Mouse (Mus musculus) small intestine, adult 2 months (tissue): ENCODE data around the gene Ugt1a6b. TPM values are rescaled to one million over a fixed set of nuclear protein-coding genes. Genes with fewer than 3 reads are reported as not detected.
"Not testable (repeated sequence)": the region's sequence is repeated elsewhere in the genome, so short reads cannot be mapped to it uniquely, and the experiment has no call there.

ENCODE experiments used
- H3K27ac ChIP-seq: fragments of 200-500 bp; 2 replicates; pipeline ENCODE4 v1.5.1; 2012; ENCODE audit warnings: low read depth, low read length, control low read depth, inconsistent platforms; ENCODE audit not compliant: insufficient read depth
- H3K27me3 ChIP-seq: fragments of 200-500 bp; 2 replicates; pipeline ENCODE4 v1.6.1; 2012; ENCODE audit warnings: mild to moderate bottlenecking, moderate library complexity, low read length, inconsistent platforms; ENCODE audit not compliant: control insufficient read depth, insufficient read depth
- H3K36me3 ChIP-seq: fragments of 200-500 bp; 2 replicates; pipeline ENCODE4 v1.6.1; 2012; ENCODE audit warnings: mild to moderate bottlenecking, low read length, control low read depth, inconsistent platforms; ENCODE audit not compliant: control insufficient read depth, insufficient read depth
- H3K4me1 ChIP-seq: fragments of 200-500 bp; 2 replicates; pipeline ENCODE4 v1.6.1; 2012; ENCODE audit warnings: low read length, inconsistent platforms, mixed read lengths; ENCODE audit not compliant: control insufficient read depth, insufficient read depth, insufficient read length
- H3K4me3 ChIP-seq: fragments of 200-500 bp; 2 replicates; pipeline ENCODE4 v1.5.1; 2012; ENCODE audit warnings: low read depth, mild to moderate bottlenecking, control low read depth, inconsistent platforms, low read length, moderate library complexity
- CTCF ChIP-seq: fragments of 200-500 bp; IDR thresholded peaks from 2 replicates; pipeline ENCODE4 v1.5.1; 2012; ENCODE audit warnings: low read depth, mild to moderate bottlenecking, control low read depth, inconsistent platforms, low read length, moderate library complexity, mixed read lengths; ENCODE audit not compliant: insufficient replicate concordance, insufficient read length; ENCODE audit errors: extremely low read depth
- POLR2A ChIP-seq: fragments of 200-500 bp; IDR thresholded peaks from 2 replicates; pipeline ENCODE4 v1.6.1; 2012; ENCODE audit warnings: low read depth, mild to moderate bottlenecking, control low read depth, inconsistent platforms, low read length, moderate library complexity
- WGBS: fragments of 180-500 bp; shearing (Covaris S2); methylation state at CpG from one replicate; pipeline ENCODE4 v1.1.7; 2018; 5-methylcytosine and 5-hydroxymethylcytosine counted together
- polyA plus RNA-seq: library from polyadenylated mRNA; depleted of rRNA; stranded (reverse); fragments of >200 nt; gene quantifications from 2 replicates; pipeline ENCODE4 v1.2.3, GENCODE M21; 2012

Gene Ugt1a6b
- polyA plus RNA-seq, 1 experiment = 2.7 TPM

DNA sequence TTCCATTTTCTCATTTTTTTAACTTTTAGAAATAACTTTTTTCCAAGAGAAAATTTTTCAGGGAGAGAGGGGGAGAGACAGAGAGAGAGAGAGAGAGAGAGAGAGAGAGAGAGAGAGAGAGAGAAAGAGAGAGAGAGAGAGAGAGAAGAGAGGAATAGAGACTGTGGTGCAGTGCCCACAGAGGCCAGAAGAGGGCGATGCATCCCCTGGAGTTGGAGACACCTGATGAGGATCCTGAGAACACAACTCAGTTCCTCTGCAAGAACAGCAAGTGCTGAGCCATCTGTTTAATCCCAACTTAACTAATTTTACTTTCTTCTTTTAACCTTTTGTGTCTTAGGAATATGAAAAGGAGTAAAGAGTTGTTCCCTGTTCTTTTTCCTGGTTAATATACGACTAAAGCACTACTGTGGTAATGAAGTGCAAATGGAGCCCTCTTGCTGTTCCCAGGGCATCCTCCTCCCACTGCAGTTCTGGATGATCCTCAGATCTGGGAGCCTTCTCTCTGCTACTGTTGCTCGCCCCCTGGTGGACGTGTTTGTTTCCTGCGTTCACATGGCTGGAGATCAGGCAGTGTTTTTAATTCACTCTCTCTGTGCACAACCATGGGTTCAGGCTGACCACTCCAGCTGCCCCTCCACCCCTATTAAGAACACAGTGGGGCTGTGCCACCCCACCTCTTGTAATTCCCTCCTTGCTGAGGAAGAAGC, 41.1 kb downstream of the Ugt1a6b start:
- not testable (repeated sequence) for H3K27ac ChIP-seq, H3K4me1 ChIP-seq, H3K27me3 ChIP-seq, H3K4me3 ChIP-seq, H3K36me3 ChIP-seq
- TF ChIP-seq CTCF = peak; percentile 38; the same call in 1 of the 2 replicates
- 6% methylated on average over 5 of the region's 5 CpGs for WGBS

GRCm38 (mm10) chr1:88145278-88145677, 42.2 kb downstream of the Ugt1a6b start:
- H3K36me3 ChIP-seq, H3K4me1 ChIP-seq, H3K4me3 ChIP-seq, H3K27ac ChIP-seq, H3K27me3 ChIP-seq: not testable (repeated sequence)
- TF ChIP-seq CTCF = peak; percentile 27; the same call in 1 of the 2 replicates
- 62% methylated on average over 2 of the region's 2 CpGs for WGBS

DNA sequence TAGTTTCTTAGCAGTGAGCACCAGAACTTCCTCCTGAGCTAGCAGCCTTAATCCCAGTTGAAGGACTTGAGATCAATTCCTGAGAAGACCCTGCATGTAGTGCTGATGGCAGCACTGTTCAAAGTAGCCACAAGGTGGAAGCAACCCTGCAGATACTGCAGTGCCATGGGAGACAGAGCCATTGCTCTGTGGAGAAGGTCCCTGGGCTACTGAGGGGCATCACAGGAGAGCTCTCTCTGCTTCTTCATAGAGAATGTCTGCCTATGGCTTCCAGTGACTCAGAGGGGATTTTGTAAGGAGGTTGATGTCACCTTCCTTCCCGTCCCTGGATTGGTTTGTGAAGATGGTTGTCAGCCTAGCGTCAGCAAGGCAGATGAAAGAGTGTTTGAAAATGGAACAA, 47.1 kb downstream of the Ugt1a6b start:
- H3K4me1 ChIP-seq, H3K27me3 ChIP-seq, H3K36me3 ChIP-seq, H3K4me3 ChIP-seq, H3K27ac ChIP-seq: not testable (repeated sequence)
- TF ChIP-seq CTCF = peak; percentile 12; the same call in 1 of the 2 replicates
- 83% methylated on average over 2 of the region's 2 CpGs for WGBS

GRCm38 (mm10) chr1:88158430-88158829, 55.4 kb downstream of the Ugt1a6b start:
- H3K4me3 ChIP-seq = no peak overlapping the region
- 26% methylated on average over 2 of the region's 2 CpGs for WGBS
- H3K36me3 ChIP-seq = no peaks in the 10 kb centered on the region; the same call in 1 of the 2 replicates
- no peak overlapping the region for H3K27ac ChIP-seq
- H3K27me3 ChIP-seq = no peaks in the 10 kb centered on the region
- H3K4me1 ChIP-seq = peaks cover 4% of the 10 kb centered on the region; the same call in 1 of the 2 replicates
- TF ChIP-seq CTCF = no peak

DNA sequence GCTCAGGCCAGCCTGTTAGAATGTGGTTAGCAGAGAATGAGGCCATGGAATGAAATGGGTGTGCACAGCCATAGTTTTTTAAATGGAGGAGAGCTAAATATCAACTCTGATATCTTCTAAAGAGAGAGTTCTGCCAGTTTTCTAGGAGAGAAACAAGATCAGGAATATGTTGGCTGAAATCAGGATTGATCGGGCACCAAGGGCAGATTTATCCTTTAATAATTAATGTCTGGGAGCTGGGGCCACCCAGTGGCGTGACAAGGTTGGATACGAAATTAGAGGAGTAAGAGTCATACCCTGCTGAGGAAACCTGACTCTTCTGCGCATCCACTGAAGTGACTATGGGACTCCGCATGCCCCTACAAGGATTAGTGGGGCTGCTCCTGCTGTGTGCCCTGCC, 62.7 kb downstream of the Ugt1a6b start, which contains the start of gene Ugt1a5:
Gene Ugt1a5 (plus strand): TSS at position 302 of the 400 bp plus-strand sequence.
- 0 out of 2 replicates have a peak, but pooled peaks cover 2% of the 10 kb centered on the region for H3K4me1 ChIP-seq
- H3K27me3 ChIP-seq = no peaks in the 10 kb centered on the region
- no peak for TF ChIP-seq CTCF
- no peak for TF ChIP-seq POLR2A
- WGBS = 89% methylated on average over 5 of the region's 5 CpGs
- no peak within 1 kb of the TSS for H3K4me3 ChIP-seq
- peaks cover 5% of the 10 kb centered on the region; the same call in 1 of the 2 replicates for H3K36me3 ChIP-seq
- H3K27ac ChIP-seq = no peak within 1 kb of the TSS

DNA sequence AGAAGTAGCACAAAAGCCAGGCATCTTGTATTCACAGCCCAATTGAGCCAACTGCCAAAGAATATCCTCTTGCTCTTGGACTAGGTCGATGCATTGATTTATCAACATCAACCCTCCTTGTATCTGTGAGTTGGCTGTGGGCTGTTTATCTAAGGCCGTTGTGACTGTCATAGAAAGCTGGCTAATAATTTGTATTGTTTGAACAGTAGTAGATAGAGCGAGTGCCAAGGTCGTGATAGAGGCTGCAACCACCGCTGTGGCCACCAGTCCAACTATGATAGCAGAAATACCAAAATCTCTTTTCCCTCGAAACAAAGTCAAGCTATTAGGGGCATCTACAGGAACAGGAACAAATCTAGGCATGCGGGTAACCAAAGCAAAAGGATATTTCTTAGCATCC, 69.1 kb downstream of the Ugt1a6b start:
- H3K27ac ChIP-seq, H3K27me3 ChIP-seq, H3K36me3 ChIP-seq, H3K4me3 ChIP-seq, H3K4me1 ChIP-seq: not testable (repeated sequence)
- 48% methylated on average over 7 of the region's 7 CpGs for WGBS

DNA sequence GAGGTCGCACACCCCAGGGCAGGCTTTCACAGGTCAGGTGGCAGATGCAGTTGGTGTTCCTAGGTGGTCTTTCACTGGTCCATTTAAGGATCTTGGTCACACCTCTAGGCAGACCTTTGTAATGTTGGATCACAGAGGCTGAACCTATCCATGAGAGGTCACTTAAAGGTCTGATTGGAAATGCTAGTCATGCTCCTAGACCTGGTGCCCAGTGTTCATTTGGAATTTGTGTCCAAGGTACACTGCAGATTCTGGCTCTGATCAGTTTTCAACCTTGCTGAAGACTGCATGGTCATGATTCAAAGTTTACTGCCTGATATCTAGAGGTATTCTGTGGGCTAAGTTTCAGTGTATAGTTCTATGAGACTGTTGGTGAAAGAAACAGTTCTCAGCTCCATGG, 76.6 kb downstream of the Ugt1a6b start:
- no peak for TF ChIP-seq POLR2A
- TF ChIP-seq CTCF = no peak
- Histone ChIP-seq H3K4me1 (peaks cover 9% of the 10 kb centered on the region; the same call in 1 of the 2 replicates), H3K27ac (peak overlapping the region; percentile 92), H3K4me3 (no peak overlapping the region), H3K36me3 (0 out of 2 replicates have a peak, but pooled peaks cover 2% of the 10 kb centered on the region), H3K27me3 (no peaks in the 10 kb centered on the region)
- WGBS = 89% methylated on average over 1 of the region's 1 CpGs
